Mouse (Mus musculus): ENCODE data around the gene Eif6. TPM values are rescaled to one million over a fixed set of nuclear protein-coding genes. Genes with fewer than 3 reads are reported as not detected.

Eif6 gene
- total RNA-seq, 1 experiment, result 199 TPM

DNA sequence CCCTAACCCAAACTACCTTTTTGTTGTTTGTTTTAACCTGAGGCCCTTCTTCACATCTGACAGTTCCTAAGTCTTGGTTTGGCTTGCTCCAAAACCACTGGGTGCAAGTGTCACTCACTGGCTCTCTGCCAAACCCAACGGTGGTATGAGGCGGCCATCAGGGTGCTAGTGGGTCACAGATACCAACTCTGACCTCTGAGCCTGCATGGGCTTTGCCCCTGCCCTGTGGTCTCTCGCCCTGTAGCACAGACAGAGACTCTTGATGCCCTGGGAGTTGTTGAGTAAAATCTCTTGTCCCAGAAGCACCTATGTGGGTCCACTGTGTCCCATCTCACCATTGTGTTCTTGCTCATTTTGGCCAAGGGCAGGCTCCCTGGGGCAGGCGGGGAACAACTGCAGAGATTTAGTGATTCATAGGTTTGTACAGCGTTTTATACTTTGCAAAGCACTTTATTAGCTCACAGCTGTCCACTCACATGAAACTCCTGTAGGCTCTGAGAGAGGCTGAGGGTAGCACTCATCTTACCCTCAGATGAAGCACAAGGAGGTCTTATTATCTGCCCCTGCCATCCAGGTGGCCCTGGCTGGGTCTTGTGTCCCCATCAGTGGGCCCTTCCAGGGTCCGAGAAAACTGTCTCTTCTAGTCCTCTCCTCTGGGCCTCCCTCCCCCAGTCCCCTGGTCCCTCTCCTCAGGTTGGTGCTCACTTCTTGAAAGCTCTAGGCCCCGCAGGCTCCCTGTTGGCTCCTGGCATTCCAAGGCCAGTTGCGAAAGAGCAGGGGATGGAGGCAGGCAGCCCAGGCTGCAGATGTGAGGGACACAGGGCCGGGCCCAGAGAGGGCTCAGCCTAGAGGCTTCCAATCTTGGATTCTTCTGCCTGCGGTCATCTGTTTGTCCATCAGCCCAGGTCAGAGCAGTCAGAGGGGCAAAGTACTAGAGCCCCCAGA lies 9.2 kb downstream of the Eif6 start:
- H3K4me3 ChIP-seq (ENCODE audit: insufficient read depth in 1 of 2, low read depth in 1 of 2, low read length in 2 of 2, poor library complexity in 1 of 2, severe bottlenecking in 1 of 2), result no peak overlapping the region
- H3K4me1 ChIP-seq (ENCODE audit: control insufficient read depth in 2 of 2, insufficient read depth in 2 of 2, low read length in 2 of 2, poor library complexity in 1 of 2), result peaks cover 0 to 2% of the 10 kb centered on the region in 2 experiments; a peak in 1 of 4 replicates

DNA sequence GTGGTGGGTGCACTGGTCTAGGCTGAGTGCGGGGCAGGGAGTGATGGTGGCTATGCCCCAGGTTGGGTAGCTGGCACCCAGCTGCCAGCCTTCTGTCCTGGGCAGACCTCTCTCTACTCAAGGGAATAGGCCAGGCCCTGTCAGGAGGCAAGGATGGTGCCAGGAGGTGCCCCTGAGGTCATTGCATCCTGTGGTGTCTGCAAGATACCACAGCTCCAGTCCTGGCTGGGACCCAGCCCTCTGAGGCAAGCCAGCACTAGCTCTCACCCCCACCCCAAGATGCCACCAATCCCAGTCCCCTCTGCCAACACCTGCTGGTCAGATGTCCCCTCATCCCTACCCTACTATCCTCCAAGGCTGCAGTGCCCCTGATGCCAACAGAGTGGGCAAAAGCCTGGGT lies 10.5 kb downstream of the Eif6 start:
- no peaks in the 10 kb centered on the region for H3K9me3 ChIP-seq (ENCODE audit: control insufficient read depth, insufficient read depth, low read depth, low read length)
- in situ Hi-C loops (cut with MboI; ENCODE audit: low sequenced_read_pairs in 2 of 2, unreplicated experiment in 2 of 2), result no loop called here
- peaks cover 10% of the 10 kb centered on the region for H3K36me3 ChIP-seq (ENCODE audit: control insufficient read depth, insufficient read depth, low read length, poor library complexity, severe bottlenecking)
- peaks cover 0 to 6% of the 10 kb centered on the region in 2 experiments; a peak in 1 of 4 replicates for H3K4me1 ChIP-seq (ENCODE audit: control insufficient read depth in 2 of 2, insufficient read depth in 2 of 2, low read length in 2 of 2, poor library complexity in 1 of 2)
- no peak for DNase-seq (ENCODE audit: low read depth, low spot score)
- no peak overlapping the region for H3K27ac ChIP-seq (ENCODE audit: insufficient read depth, low read depth, low read length, poor library complexity, severe bottlenecking)
- TF ChIP-seq HCFC1 (IDR thresholded peaks at IDR 0.05; ENCODE audit: borderline replicate concordance, insufficient read depth, low read length) (no peak), ZNF384 (IDR thresholded peaks at IDR 0.05; ENCODE audit: low read depth, low read length) (no peak)
- no peak overlapping the region for H3K4me3 ChIP-seq (ENCODE audit: insufficient read depth in 1 of 2, low read depth in 1 of 2, low read length in 2 of 2, poor library complexity in 1 of 2, severe bottlenecking in 1 of 2)
- H3K9ac ChIP-seq (ENCODE audit: insufficient read depth, low read depth, low read length, poor library complexity, severe bottlenecking), result no peak overlapping the region

More for the DNA sequence above, 9.2 kb downstream of the Eif6 start:
- Histone ChIP-seq H3K36me3 (ENCODE audit: control insufficient read depth, insufficient read depth, low read length, poor library complexity, severe bottlenecking) (peaks cover 21% of the 10 kb centered on the region), H3K9me3 (ENCODE audit: control insufficient read depth, insufficient read depth, low read depth, low read length) (no peaks in the 10 kb centered on the region), H3K9ac (ENCODE audit: insufficient read depth, low read depth, low read length, poor library complexity, severe bottlenecking) (no peak overlapping the region; the same call in 1 of the 2 replicates), H3K27ac (ENCODE audit: insufficient read depth, low read depth, low read length, poor library complexity, severe bottlenecking) (no peak overlapping the region)
- DNase-seq (ENCODE audit: low read depth, low spot score), result no peak
- in situ Hi-C loops (cut with MboI; ENCODE audit: low sequenced_read_pairs in 2 of 2, unreplicated experiment in 2 of 2), result no loop called here
- TF ChIP-seq ZNF384 (IDR thresholded peaks at IDR 0.05; ENCODE audit: low read depth, low read length) (no peak), CHD2 (IDR thresholded peaks at IDR 0.05; ENCODE audit: low read depth, low read length) (no peak), MAFK (IDR thresholded peaks at IDR 0.05; ENCODE audit: insufficient read depth, low read depth, low read length) (no peak), ZC3H11A (IDR thresholded peaks at IDR 0.05; ENCODE audit: borderline replicate concordance, low read depth, low read length) (no peak), HCFC1 (IDR thresholded peaks at IDR 0.05; ENCODE audit: borderline replicate concordance, insufficient read depth, low read length) (no peak)

DNA sequence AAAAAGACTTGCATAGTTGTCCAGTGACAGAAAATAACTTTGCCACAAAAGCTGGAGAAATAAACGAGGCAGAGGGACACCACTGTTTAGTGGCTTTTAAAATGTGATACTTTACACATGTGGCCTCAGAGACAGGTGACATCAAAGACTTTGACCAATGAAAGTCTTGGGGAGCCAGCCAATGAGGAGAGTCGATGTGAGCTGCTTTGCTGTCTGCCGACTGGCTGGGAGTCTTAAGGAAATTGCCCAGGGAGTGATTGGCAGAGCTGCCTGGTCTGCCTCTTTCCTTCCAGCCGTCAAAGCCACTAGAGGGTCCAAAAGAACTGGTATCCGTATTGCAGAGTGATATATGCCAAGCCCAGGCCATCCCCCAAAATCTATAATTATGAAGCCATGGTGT lies 11.9 kb downstream of the Eif6 start:
- no peak overlapping the region for H3K27ac ChIP-seq (ENCODE audit: insufficient read depth, low read depth, low read length, poor library complexity, severe bottlenecking)

DNA sequence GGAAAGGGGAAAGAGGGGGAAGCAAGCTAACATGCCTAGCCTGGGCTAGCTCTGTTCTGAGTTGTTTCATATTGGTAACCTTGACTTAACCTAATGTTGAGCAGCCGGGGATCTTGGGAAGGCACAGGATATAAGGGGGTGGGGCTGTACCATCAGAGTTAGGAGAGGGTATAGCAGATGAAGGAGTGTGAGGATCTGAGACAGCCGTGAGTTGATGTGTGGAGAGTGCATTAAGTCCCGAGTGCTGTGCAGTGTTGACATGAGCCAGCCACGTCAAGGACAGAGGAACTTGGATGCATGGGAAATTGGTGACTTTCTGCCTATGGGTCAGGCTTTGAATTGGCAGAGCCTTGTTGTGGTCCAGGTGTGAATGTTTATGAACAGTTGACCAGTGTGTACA lies 14.1 kb downstream of the Eif6 start:
- no peak overlapping the region for H3K27ac ChIP-seq (ENCODE audit: insufficient read depth, low read depth, low read length, poor library complexity, severe bottlenecking)
- peaks cover 0 to 6% of the 10 kb centered on the region in 2 experiments; a peak in 1 of 4 replicates for H3K4me1 ChIP-seq (ENCODE audit: control insufficient read depth in 2 of 2, insufficient read depth in 2 of 2, low read length in 2 of 2, poor library complexity in 1 of 2)
- in situ Hi-C loops (cut with MboI; ENCODE audit: low sequenced_read_pairs in 2 of 2, unreplicated experiment in 2 of 2), result no loop called here
- no peak overlapping the region for H3K4me3 ChIP-seq (ENCODE audit: insufficient read depth in 1 of 2, low read depth in 1 of 2, low read length in 2 of 2, poor library complexity in 1 of 2, severe bottlenecking in 1 of 2)
- H3K9me3 ChIP-seq (ENCODE audit: control insufficient read depth, insufficient read depth, low read depth, low read length), result no peaks in the 10 kb centered on the region
- DNase-seq (ENCODE audit: low read depth, low spot score), result no peak
- TF ChIP-seq HCFC1 (IDR thresholded peaks at IDR 0.05; ENCODE audit: borderline replicate concordance, insufficient read depth, low read length) (no peak), CHD2 (IDR thresholded peaks at IDR 0.05; ENCODE audit: low read depth, low read length) (no peak), ZNF384 (IDR thresholded peaks at IDR 0.05; ENCODE audit: low read depth, low read length) (no peak), MAFK (IDR thresholded peaks at IDR 0.05; ENCODE audit: insufficient read depth, low read depth, low read length) (no peak), ZC3H11A (IDR thresholded peaks at IDR 0.05; ENCODE audit: borderline replicate concordance, low read depth, low read length) (no peak)
- H3K9ac ChIP-seq (ENCODE audit: insufficient read depth, low read depth, low read length, poor library complexity, severe bottlenecking), result no peak overlapping the region
- H3K36me3 ChIP-seq (ENCODE audit: control insufficient read depth, insufficient read depth, low read length, poor library complexity, severe bottlenecking), result no peaks in the 10 kb centered on the region

More for the DNA sequence above, 11.9 kb downstream of the Eif6 start:
- in situ Hi-C loops (cut with MboI; ENCODE audit: low sequenced_read_pairs in 2 of 2, unreplicated experiment in 2 of 2), result no loop called here
- no peak overlapping the region for H3K4me3 ChIP-seq (ENCODE audit: insufficient read depth in 1 of 2, low read depth in 1 of 2, low read length in 2 of 2, poor library complexity in 1 of 2, severe bottlenecking in 1 of 2)
- no peak for DNase-seq (ENCODE audit: low read depth, low spot score)
- H3K9me3 ChIP-seq (ENCODE audit: control insufficient read depth, insufficient read depth, low read depth, low read length), result no peaks in the 10 kb centered on the region
- peaks cover 3% of the 10 kb centered on the region; the same call in 1 of the 2 replicates for H3K36me3 ChIP-seq (ENCODE audit: control insufficient read depth, insufficient read depth, low read length, poor library complexity, severe bottlenecking)
- H3K9ac ChIP-seq (ENCODE audit: insufficient read depth, low read depth, low read length, poor library complexity, severe bottlenecking), result no peak overlapping the region
- TF ChIP-seq ZNF384 (IDR thresholded peaks at IDR 0.05; ENCODE audit: low read depth, low read length), result no peak
- no peak for TF ChIP-seq HCFC1 (IDR thresholded peaks at IDR 0.05; ENCODE audit: borderline replicate concordance, insufficient read depth, low read length)
- TF ChIP-seq ZC3H11A (IDR thresholded peaks at IDR 0.05; ENCODE audit: borderline replicate concordance, low read depth, low read length), result no peak
- peaks cover 0 to 6% of the 10 kb centered on the region in 2 experiments; a peak in 1 of 4 replicates for H3K4me1 ChIP-seq (ENCODE audit: control insufficient read depth in 2 of 2, insufficient read depth in 2 of 2, low read length in 2 of 2, poor library complexity in 1 of 2)

Data from ES-E14 (cell line).